Mouse (Mus musculus) cortical plate, adult 2 months (tissue): ENCODE measurements around the gene Tigd4.

Experiments used
- CTCF ChIP-seq: fragments of 200-500 bp; IDR thresholded peaks from 2 replicates; pipeline ENCODE4 v1.5.1; 2011; ENCODE audit warnings: mild to moderate bottlenecking, control low read depth, low read length; ENCODE audit not compliant: insufficient read depth; ENCODE audit errors: extremely low read depth
- POLR2A ChIP-seq: fragments of 200-500 bp; IDR thresholded peaks from 2 replicates; pipeline ENCODE4 v1.6.1; 2011; ENCODE audit warnings: mild to moderate bottlenecking, low read length, control low read depth; ENCODE audit not compliant: insufficient read depth; ENCODE audit errors: extremely low read depth

DNA sequence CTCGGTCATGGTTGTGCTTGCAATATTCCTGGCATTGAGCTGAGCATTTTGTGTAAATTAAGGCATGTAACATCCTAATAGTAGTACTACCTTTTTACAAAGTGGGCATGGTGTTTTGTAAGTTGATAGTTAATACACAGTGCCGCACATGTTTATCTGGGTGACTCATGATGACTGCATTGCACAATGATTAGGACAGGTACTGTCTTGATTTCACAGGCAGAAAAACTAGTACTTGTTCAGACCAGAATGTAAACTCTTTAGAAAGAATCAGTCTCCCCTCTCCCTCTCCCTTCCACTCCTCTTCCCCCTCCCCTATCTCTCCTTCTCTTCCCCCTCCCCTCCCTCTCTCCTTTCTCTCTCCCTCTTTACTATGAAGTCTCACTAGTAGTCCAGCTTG is 9.4 kb downstream of the Tigd4 start:
- TF ChIP-seq CTCF (no peak), POLR2A (no peak)
